Mouse (Mus musculus) stomach, postnatal 0 days (tissue): ENCODE measurements at regions not wholly inside any gene's neighbourhood (a gene's known extent, or its start where the extent isn't known, plus 50 kb on each side); places are given as distances from the start of the nearest gene placed in this dataset.
A peak's percentile ranks its signal among the peaks of the same experiment; 100 is the strongest.

ENCODE experiments used
- ATAC-seq: fragments of 200-750 bp; cut with Nextera tagmentation; 2 replicates; pipeline ENCODE4 v1.8.0; 2017; ENCODE audit not compliant: low FRiP score, low TSS enrichment
- DNase-seq: peaks from one replicate; pipeline ENCODE4 v3.0.0-alpha.2; 2016; ENCODE audit warnings: low spot score
- H3K27ac ChIP-seq: fragments of 300-500 bp; sonication (generic); replicated peaks from 2 replicates; pipeline ENCODE4 v1.5.1; 2014; ENCODE audit warnings: mild to moderate bottlenecking, control low read depth
- H3K27me3 ChIP-seq: fragments of 300-500 bp; sonication (generic); 2 replicates; pipeline ENCODE4 v1.6.1; 2014; ENCODE audit warnings: low read length; ENCODE audit not compliant: control insufficient read depth, insufficient read depth
- H3K36me3 ChIP-seq: fragments of 300-500 bp; sonication (generic); 2 replicates; pipeline ENCODE4 v1.6.1; 2014; ENCODE audit warnings: low read length, mixed read lengths; ENCODE audit not compliant: control insufficient read depth, insufficient read depth
- H3K4me1 ChIP-seq: fragments of 300-500 bp; sonication (generic); replicated peaks from 2 replicates; pipeline ENCODE4 v1.6.1; 2014; ENCODE audit warnings: antibody characterized with exemption; ENCODE audit not compliant: control insufficient read depth, insufficient read depth
- H3K4me2 ChIP-seq: fragments of 300-500 bp; sonication (generic); replicated peaks from 2 replicates; pipeline ENCODE4 v1.6.1; 2014; ENCODE audit warnings: low read depth, mild to moderate bottlenecking, control low read depth, moderate library complexity
- H3K4me3 ChIP-seq: fragments of 300-500 bp; sonication (generic); 2 replicates; pipeline ENCODE4 v1.5.1; 2014; ENCODE audit warnings: low read depth, low read length, control low read depth
- H3K9ac ChIP-seq: fragments of 300-500 bp; sonication (generic); 2 replicates; pipeline ENCODE4 v1.6.1; 2014; ENCODE audit warnings: mild to moderate bottlenecking, low read length, control low read depth, mixed read lengths
- H3K9me3 ChIP-seq: fragments of 300-500 bp; sonication (generic); 2 replicates; pipeline ENCODE4 v1.6.1; 2016; ENCODE audit warnings: low read length; ENCODE audit not compliant: control insufficient read depth
- CTCF ChIP-seq: IDR thresholded peaks from 2 replicates; pipeline ENCODE4 v1.5.1; 2016; ENCODE audit warnings: antibody characterized with exemption, low read depth, mild to moderate bottlenecking, moderate library complexity
- EP300 ChIP-seq: optimal IDR thresholded peaks from 2 replicates; pipeline ENCODE3; 2016; ENCODE audit warnings: antibody characterized with exemption
- WGBS: fragments of 180-500 bp; shearing (Covaris S2); extraction: QIAGEN DNeasy Blood & Tissue Kit; methylation state at CpG from one replicate; pipeline ENCODE4 v1.1.7; 2014; 5-methylcytosine and 5-hydroxymethylcytosine counted together

GRCm38 (mm10) chr7:51434865-51435264 is 76.0 kb upstream of the Ano5 start:
- H3K27ac ChIP-seq = no peak overlapping the region
- H3K27me3 ChIP-seq = no peaks in the 10 kb centered on the region
- TF ChIP-seq CTCF = peak; percentile 76
- no peak for TF ChIP-seq EP300
- no peaks in the 10 kb centered on the region for H3K36me3 ChIP-seq
- no peaks in the 10 kb centered on the region for H3K4me1 ChIP-seq
- H3K4me2 ChIP-seq = no peak overlapping the region
- ATAC-seq (no peak), DNase-seq (peak; percentile 20)
- no peak overlapping the region for H3K4me3 ChIP-seq
- H3K9ac ChIP-seq = no peak overlapping the region
- no peaks in the 10 kb centered on the region for H3K9me3 ChIP-seq

GRCm38 (mm10) chr7:51454989-51455692 is 55.7 kb upstream of the Ano5 start:
- DNase-seq (no peak), ATAC-seq (no peak)
- Histone ChIP-seq H3K27ac (no peak overlapping the region), H3K9me3 (no peaks in the 10 kb centered on the region), H3K4me2 (no peak overlapping the region), H3K4me1 (no peaks in the 10 kb centered on the region), H3K36me3 (no peaks in the 10 kb centered on the region), H3K27me3 (no peaks in the 10 kb centered on the region), H3K9ac (no peak overlapping the region), H3K4me3 (no peak overlapping the region)
- WGBS = 67% methylated on average over 2 of the region's 2 CpGs
- TF ChIP-seq CTCF (no peak), EP300 (no peak)

DNA sequence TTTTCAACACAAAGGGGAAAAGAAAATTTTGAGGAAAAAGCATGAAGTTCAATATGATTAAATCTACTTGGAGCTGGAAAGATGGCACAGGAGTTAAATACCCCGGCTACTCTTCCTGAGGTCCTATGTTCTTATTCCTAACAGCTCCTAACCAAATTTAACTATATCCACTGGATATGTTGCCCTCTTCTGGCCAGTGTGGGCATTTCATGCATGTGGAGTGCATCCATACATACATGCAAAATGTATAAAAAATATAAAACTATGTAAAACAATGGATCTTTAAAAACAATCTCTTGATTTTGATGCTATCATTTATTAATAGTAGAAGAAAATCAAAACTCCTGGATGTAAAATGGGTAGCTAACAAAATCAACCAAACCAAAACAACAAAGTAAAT is 52.1 kb upstream of the Ano5 start:
- Histone ChIP-seq H3K9me3 (no peaks in the 10 kb centered on the region), H3K36me3 (no peaks in the 10 kb centered on the region), H3K27ac (no peak overlapping the region), H3K27me3 (no peaks in the 10 kb centered on the region), H3K4me1 (no peaks in the 10 kb centered on the region), H3K4me3 (no peak overlapping the region), H3K4me2 (no peak overlapping the region), H3K9ac (no peak overlapping the region)
- DNase-seq = no peak
- TF ChIP-seq EP300 (no peak), CTCF (peak; percentile 52)
- 88% methylated on average over 1 of the region's 1 CpGs for WGBS
- ATAC-seq = no peak
